Mouse (Mus musculus) 3134 (cell line): ENCODE measurements around the gene Polr2l.

Source experiments
- DNase-seq: peaks from one replicate; pipeline ENCODE4 v3.0.0-alpha.2; 2011; ENCODE audit warnings: low spot score; ENCODE audit not compliant: insufficient read length; ENCODE audit errors: extremely low read depth

The Polr2l gene

GRCm38 (mm10) chr7:141468522-141469211 lies 6.3 kb downstream of the Polr2l start:
- DNase-seq, result peak; percentile 84

- peak; percentile 52 for DNase-seq
Observed at GRCm38 (mm10) chr7:141468164-141468521, 6.8 kb downstream of the Polr2l start.

- peak; percentile 94 for DNase-seq
Observed at GRCm38 (mm10) chr7:141467230-141468030, 7.5 kb downstream of the Polr2l start, which contains the start of gene Cd151. Cd151 (plus strand) TSS chr7:141467392.

GRCm38 (mm10) chr7:141466607-141467148 lies 8.3 kb downstream of the Polr2l start:
- no peak for DNase-seq

- peak; percentile 81 for DNase-seq
Observed at GRCm38 (mm10) chr7:141466045-141466394, 8.9 kb downstream of the Polr2l start.

GRCm38 (mm10) chr7:141465388-141466044 lies 9.4 kb downstream of the Polr2l start:
- DNase-seq, result peak; percentile 74

GRCm38 (mm10) chr7:141464603-141465201 lies 10.2 kb downstream of the Polr2l start:
- no peak for DNase-seq

- no peak for DNase-seq
Observed at GRCm38 (mm10) chr7:141463824-141464602, 10.9 kb downstream of the Polr2l start.

- no peak for DNase-seq
Observed at GRCm38 (mm10) chr7:141462333-141462821, 12.6 kb downstream of the Polr2l start.

- DNase-seq, result no peak
Observed at GRCm38 (mm10) chr7:141461521-141462332, 13.2 kb downstream of the Polr2l start.

- DNase-seq, result no peak
Observed at GRCm38 (mm10) chr7:141460391-141461113, 14.4 kb downstream of the Polr2l start, which contains the start of gene Cracr2b. Cracr2b (plus strand) TSS chr7:141461094.

- DNase-seq, result no peak
Observed at GRCm38 (mm10) chr7:141460001-141460390, 14.9 kb downstream of the Polr2l start.

- DNase-seq, result no peak
Observed at GRCm38 (mm10) chr7:141459301-141459711, 15.6 kb downstream of the Polr2l start.

GRCm38 (mm10) chr7:141458661-141459060 lies 16.3 kb downstream of the Polr2l start:
- DNase-seq, result no peak

GRCm38 (mm10) chr7:141457986-141458660 lies 16.8 kb downstream of the Polr2l start:
- no peak for DNase-seq

- DNase-seq, result no peak
Observed at GRCm38 (mm10) chr7:141457236-141457635, 17.7 kb downstream of the Polr2l start.

GRCm38 (mm10) chr7:141456739-141457138 lies 18.2 kb downstream of the Polr2l start:
- DNase-seq, result no peak
